In genomic region chr7:31067836-31068235, GRCm38 (mm10) we compare ENCODE assay signal across 12 mouse cellular contexts. TPM values are rescaled to one million over a fixed set of nuclear protein-coding genes. Genes with fewer than 3 reads are reported as not detected.
DNase-seq lines count a peak whose midpoint lies in the region; ATAC-seq and TF ChIP-seq lines count a peak whose summit lies in the region.
"Had no signal": no experiment of that assay in that cellular context is flagged by ENCODE, and none has a peak within 500 bp of the region (broad histone marks: within the 10 kb centered on the region; RNA-seq: fewer than 3 reads in every experiment).

No protein-coding gene starts in this region.

- H3K4me2 ChIP-seq in lung, embryonic 15.5 days: no peak overlapping the region
- H3K4me2 ChIP-seq: hindbrain, embryonic 14.5 days; liver, embryonic 13.5 days; neural tube, embryonic 12.5 days had no signal

- ATAC-seq in lung, embryonic 15.5 days (ENCODE audit: borderline replicate concordance, extremely low read depth, low FRiP score, low TSS enrichment): peak; percentile 44; the same call in 1 of the 2 replicates

- H3K4me3 ChIP-seq in gastrocnemius, adult 2 months: no peak overlapping the region
- no peak overlapping the region for H3K4me3 ChIP-seq in lung, embryonic 15.5 days
- peak overlapping the region; percentile 53 to 58; a peak in 3 of 4 replicates for H3K4me3 ChIP-seq in ES-E14 (ENCODE audit: insufficient read depth in 1 of 2, low read depth in 1 of 2, low read length in 2 of 2, poor library complexity in 1 of 2, severe bottlenecking in 1 of 2)
- H3K4me3 ChIP-seq: liver, embryonic 13.5 days; neural tube, embryonic 12.5 days had no signal

- no peaks in the 10 kb centered on the region for H3K27me3 ChIP-seq in lung, embryonic 15.5 days
- H3K27me3 ChIP-seq: liver, embryonic 13.5 days; neural tube, embryonic 12.5 days had no signal

- H3K4me1 ChIP-seq in lung, embryonic 15.5 days: peaks cover 16% of the 10 kb centered on the region
- peaks cover 0 to 5% of the 10 kb centered on the region in 2 experiments; a peak in 1 of 4 replicates for H3K4me1 ChIP-seq in ES-E14 (ENCODE audit: control insufficient read depth in 2 of 2, insufficient read depth in 2 of 2, low read length in 2 of 2, poor library complexity in 1 of 2)
- H3K4me1 ChIP-seq: liver, embryonic 13.5 days had no signal

- no peak overlapping the region for H3K9ac ChIP-seq in lung, embryonic 15.5 days
- 0 out of 2 replicates have a peak overlapping the region, but pooled peaks have one; percentile 5 for H3K9ac ChIP-seq in ES-E14 (ENCODE audit: insufficient read depth, low read depth, low read length, poor library complexity, severe bottlenecking)
- H3K9ac ChIP-seq: hindbrain, embryonic 14.5 days; liver, embryonic 13.5 days; neural tube, embryonic 12.5 days had no signal

- peak; percentile 53 for DNase-seq in gastrocnemius, adult 2 months
- DNase-seq in gastrocnemius, postnatal 36 days: no peak
- no peak for DNase-seq in lung, postnatal 14 days
- DNase-seq in ES-E14 (ENCODE audit: low read depth, low spot score): no peak
- DNase-seq in kidney, postnatal 4 days: peak; percentile 73 to 77
- no peak for DNase-seq in c-Kit-positive CD71-positive TER-119-positive erythroid progenitor cells, embryonic 14.5 days (ENCODE audit: low spot score)
- no peak for DNase-seq in adrenal gland, postnatal 25 days
- DNase-seq: liver, embryonic 13.5 days; thymus, adult 2 months had no signal

- peak overlapping the region; percentile 9 for H3K27ac ChIP-seq in gastrocnemius, adult 2 months
- 0 out of 2 replicates have a peak overlapping the region, but pooled peaks have one; percentile 6 for H3K27ac ChIP-seq in lung, embryonic 15.5 days
- H3K27ac ChIP-seq in ES-E14 (ENCODE audit: insufficient read depth, low read depth, low read length, poor library complexity, severe bottlenecking): no peak overlapping the region
- H3K27ac ChIP-seq: hindbrain, embryonic 14.5 days; liver, embryonic 13.5 days; neural tube, embryonic 12.5 days had no signal

- no peaks in the 10 kb centered on the region for H3K9me3 ChIP-seq in lung, embryonic 15.5 days
- H3K9me3 ChIP-seq in ES-E14 (ENCODE audit: control insufficient read depth, insufficient read depth, low read depth, low read length): no peaks in the 10 kb centered on the region
- H3K9me3 ChIP-seq: liver, embryonic 13.5 days; neural tube, embryonic 12.5 days had no signal

- intact Hi-C loops in gastrocnemius, adult 2 months (cut with DNase I): no loop called here
- intact Hi-C loops in gastrocnemius, postnatal 36 days (cut with DNase I): no loop called here

- TF ChIP-seq CTCF in gastrocnemius, adult 2 months (IDR thresholded peaks at IDR 0.05): no peak

- 34% methylated on average over 5 of the region's 5 CpGs for WGBS in lung, embryonic 15.5 days

- in situ Hi-C loops in ES-E14 (cut with MboI; ENCODE audit: low sequenced_read_pairs in 2 of 2, unreplicated experiment in 2 of 2): no loop called here

- H3K36me3 ChIP-seq in lung, embryonic 15.5 days: no peaks in the 10 kb centered on the region
- no peaks in the 10 kb centered on the region for H3K36me3 ChIP-seq in ES-E14 (ENCODE audit: control insufficient read depth, insufficient read depth, low read length, poor library complexity, severe bottlenecking)
- H3K36me3 ChIP-seq: liver, embryonic 13.5 days; neural tube, embryonic 12.5 days had no signal

TF ChIP-seq in ES-E14, 5 proteins besides CTCF, POLR2A, EP300 and RAD21:
- TF ChIP-seq HCFC1 (IDR thresholded peaks at IDR 0.05; ENCODE audit: borderline replicate concordance, insufficient read depth, low read length) (no peak), ZC3H11A (IDR thresholded peaks at IDR 0.05; ENCODE audit: borderline replicate concordance, low read depth, low read length) (no peak)

RNA-seq across cellular contexts. Expression of gene Fxyd3, which starts 8.7 kb away (rescaled TPM):
- total RNA-seq in gastrocnemius, adult 2 months (2021): 1 to 10 TPM; 1.2 to 1.4 TPM
- total RNA-seq in gastrocnemius, postnatal 36 days (2021): under 1 TPM; 0.77 to 0.96 TPM
- 50.1 and 54.3 TPM in 2 replicates for polyA plus RNA-seq in lung, embryonic 15.5 days (2015; fragmentation: Nextera tagmentation; extraction: Ambion mirVana)
- 2.2 and 3.2 TPM in 2 replicates for total RNA-seq in ES-E14 (2012; rRNA removed)
- 0.73 and 1.9 TPM in 2 replicates for total RNA-seq in adrenal gland, postnatal 25 days (2021)

RNA-seq across cellular contexts. Expression of gene Lgi4, which starts 8.7 kb away (rescaled TPM):
- total RNA-seq in gastrocnemius, adult 2 months (2021): 1 to 10 TPM; 2.4 to 3.3 TPM
- 1 to 10 TPM; 2.5 to 4.4 TPM for total RNA-seq in gastrocnemius, postnatal 36 days (2021)
- polyA plus RNA-seq in lung, embryonic 15.5 days (2015; fragmentation: Nextera tagmentation; extraction: Ambion mirVana): 0.21 and 0.35 TPM in 2 replicates
- total RNA-seq in ES-E14 (2012; rRNA removed): 0.16 and 0.18 TPM in 2 replicates
- 3.7 and 3.8 TPM in 2 replicates for total RNA-seq in adrenal gland, postnatal 25 days (2021)

RNA-seq across cellular contexts. Expression of gene Fxyd1, which starts 10.8 kb away (rescaled TPM):
- total RNA-seq in gastrocnemius, adult 2 months (2021): 1,000 to 10,000 TPM in 1 of 2 experiments, 100 to 1,000 TPM in 1; 944 to 1,010 TPM
- total RNA-seq in gastrocnemius, postnatal 36 days (2021): 1,000 to 10,000 TPM in 1 of 2 experiments, 100 to 1,000 TPM in 1; 991 to 1,156 TPM
- polyA plus RNA-seq in lung, embryonic 15.5 days (2015; fragmentation: Nextera tagmentation; extraction: Ambion mirVana): 82.5 and 86.9 TPM in 2 replicates
- total RNA-seq in ES-E14 (2012; rRNA removed): 1.4 TPM in 1 of 2 replicates, not detected in the other
- 151 and 212 TPM in 2 replicates for total RNA-seq in adrenal gland, postnatal 25 days (2021)

RNA-seq across cellular contexts. Expression of gene Fxyd7, which starts 16.6 kb away (rescaled TPM):
- 1 to 10 TPM; 1.4 to 1.6 TPM for total RNA-seq in gastrocnemius, adult 2 months (2021)
- 1 to 10 TPM; 1.7 to 1.8 TPM for total RNA-seq in gastrocnemius, postnatal 36 days (2021)
- polyA plus RNA-seq in lung, embryonic 15.5 days (2015; fragmentation: Nextera tagmentation; extraction: Ambion mirVana): 5.2 and 5.3 TPM in 2 replicates
- not detected in 2 replicates for total RNA-seq in ES-E14 (2012; rRNA removed)
- 0.55 TPM in 1 of 2 replicates, not detected in the other for total RNA-seq in adrenal gland, postnatal 25 days (2021)

RNA-seq across cellular contexts. Expression of gene Fxyd5, which starts 25.6 kb away (rescaled TPM):
- total RNA-seq in gastrocnemius, adult 2 months (2021): 10 to 100 TPM in 1 of 2 experiments, 1 to 10 TPM in 1; 8.3 to 13.8 TPM
- 10 to 100 TPM in 1 of 2 experiments, 1 to 10 TPM in 1; 9.6 to 11.3 TPM for total RNA-seq in gastrocnemius, postnatal 36 days (2021)
- polyA plus RNA-seq in lung, embryonic 15.5 days (2015; fragmentation: Nextera tagmentation; extraction: Ambion mirVana): 50.1 TPM in 2 replicates
- total RNA-seq in ES-E14 (2012; rRNA removed): 9.6 and 16.0 TPM in 2 replicates
- total RNA-seq in adrenal gland, postnatal 25 days (2021): 35.9 and 36.5 TPM in 2 replicates

Comparison
In these comparisons a context has a peak if more than half of its experiments do, and no peak if none do; other contexts are left out.
1. DNase-seq: peak in gastrocnemius, adult 2 months (single experiment) and kidney, postnatal 4 days (2 of 2); none in gastrocnemius, postnatal 36 days (0 of 2), lung, postnatal 14 days (single experiment), ES-E14 (single experiment), c-Kit-positive CD71-positive TER-119-positive erythroid progenitor cells, embryonic 14.5 days (single experiment) and adrenal gland, postnatal 25 days (single experiment).
2. H3K4me3 ChIP-seq: peak in ES-E14 (2 of 2); none in gastrocnemius, adult 2 months (single experiment) and lung, embryonic 15.5 days (single experiment).
3. RNA of gene Fxyd1, which starts 10.8 kb away (total RNA-seq): 991 to 1,156 TPM in gastrocnemius, postnatal 36 days, 944 to 1,010 TPM in gastrocnemius, adult 2 months and 151 to 212 TPM in adrenal gland, postnatal 25 days; 1.4 TPM in ES-E14; every median in the first group is over 10 times any median in the second.